Mouse (Mus musculus) CH12.LX (cell line): ENCODE results near the gene Catsperg2. TPM values are rescaled to one million over a fixed set of nuclear protein-coding genes. Genes with fewer than 3 reads are reported as not detected.
"Not testable (repeated sequence)": the region's sequence is repeated elsewhere in the genome, so short reads cannot be mapped to it uniquely, and the experiment has no call there.

Experiments used
- DNase-seq: peaks from one replicate; pipeline ENCODE4 v3.0.0-alpha.2; 2013; ENCODE audit errors: extremely low read depth
- H3K27ac ChIP-seq: 2 replicates; pipeline ENCODE4 v1.5.1; 2012; ENCODE audit warnings: low read depth, mild to moderate bottlenecking, control low read depth, moderate library complexity; ENCODE audit not compliant: insufficient read depth
- H3K27me3 ChIP-seq: replicated peaks from 2 replicates; pipeline ENCODE3; 2012; ENCODE audit warnings: inconsistent platforms
- H3K36me3 ChIP-seq, 2 experiments: replicated peaks in 1 of 2; 2 replicates each; pipeline versions ENCODE3 to v1.6.1; 2012; ENCODE audit warnings: inconsistent platforms in 1 of 2, low read length in 1 of 2, mild to moderate bottlenecking in 1 of 2, mixed read lengths in 1 of 2, moderate library complexity in 1 of 2; ENCODE audit not compliant: control insufficient read depth in 1 of 2, insufficient read depth in 1 of 2
- H3K4me1 ChIP-seq, 2 experiments: 2 replicates each; pipeline ENCODE4 v1.6.1; 2012; ENCODE audit warnings: inconsistent platforms in 1 of 2, moderate library complexity in 1 of 2; ENCODE audit not compliant: insufficient read depth in 2 of 2, control insufficient read depth in 1 of 2
- H3K4me2 ChIP-seq: 2 replicates; pipeline ENCODE4 v1.6.1; 2012; ENCODE audit warnings: low read depth, mild to moderate bottlenecking, control low read depth; ENCODE audit not compliant: poor library complexity, insufficient read depth, severe bottlenecking
- H3K4me3 ChIP-seq, 3 experiments: fragments of 150-350 bp in 1 of 3; sonication (generic) in 1 of 3; replicated peaks in 1 of 3; 2 replicates each; pipeline versions ENCODE3 to v1.5.1; 2011 to 2012; ENCODE audit warnings: low read depth in 2 of 3, low read length in 2 of 3, mild to moderate bottlenecking in 2 of 3, moderate library complexity in 2 of 3, control low read depth in 1 of 3, improper control_type of control experiment in 1 of 3, inconsistent platforms in 1 of 3, mixed read lengths in 1 of 3; ENCODE audit not compliant: poor library complexity in 1 of 3
- H3K79me2 ChIP-seq: replicated peaks from 2 replicates; pipeline ENCODE4 v1.6.1; 2012; ENCODE audit warnings: mild to moderate bottlenecking, moderate library complexity; ENCODE audit not compliant: control insufficient read depth, poor library complexity, insufficient read depth, severe bottlenecking; ENCODE audit errors: extremely low read depth
- H3K9ac ChIP-seq: 2 replicates; pipeline ENCODE4 v1.6.1; 2012; ENCODE audit warnings: low read depth, mild to moderate bottlenecking, control low read depth, moderate library complexity; ENCODE audit not compliant: insufficient read depth
- H3K9me3 ChIP-seq: replicated peaks from 2 replicates; pipeline ENCODE3; 2012; ENCODE audit warnings: low read length, inconsistent platforms, mixed read lengths
- BHLHE40 ChIP-seq: IDR thresholded peaks from 2 replicates; pipeline ENCODE4 v1.6.1; 2011; ENCODE audit warnings: mild to moderate bottlenecking, low read depth, low read length, improper control_type of control experiment
- CTCF ChIP-seq, 2 experiments: IDR thresholded peaks in 1 of 2; conservative IDR thresholded peaks in 1 of 2; 2 replicates each; pipeline ENCODE4 v1.5.1; 2011 to 2012; ENCODE audit warnings: low read depth in 2 of 2, low read length in 2 of 2, improper control_type of control experiment in 1 of 2, inconsistent platforms in 1 of 2, mild to moderate bottlenecking in 1 of 2, moderate library complexity in 1 of 2
- E2F4 ChIP-seq: IDR thresholded peaks from 2 replicates; pipeline ENCODE4 v1.6.1; 2011; ENCODE audit warnings: low read depth, low read length, improper control_type of control experiment; ENCODE audit not compliant: insufficient replicate concordance
- ELF1 ChIP-seq: IDR thresholded peaks from 2 replicates; pipeline ENCODE4 v1.6.1; 2014; ENCODE audit warnings: low read depth, mild to moderate bottlenecking, inconsistent platforms, low read length, improper control_type of control experiment
- EP300 ChIP-seq: IDR thresholded peaks from 2 replicates; pipeline ENCODE4 v1.6.1; 2011; ENCODE audit warnings: low read length, improper control_type of control experiment
- JUND ChIP-seq: conservative IDR thresholded peaks from 2 replicates; pipeline ENCODE4 v1.6.1; 2011; ENCODE audit warnings: low read depth, low read length, improper control_type of control experiment
- KAT2A ChIP-seq: IDR thresholded peaks from 2 replicates; pipeline ENCODE4 v1.6.1; 2012; ENCODE audit warnings: low read length, improper control_type of control experiment, inconsistent platforms; ENCODE audit not compliant: insufficient replicate concordance
- MAFK ChIP-seq: IDR thresholded peaks from 2 replicates; pipeline ENCODE4 v1.6.1; 2011; ENCODE audit warnings: low read length, improper control_type of control experiment; ENCODE audit not compliant: insufficient replicate concordance
- MAZ ChIP-seq: IDR thresholded peaks from 2 replicates; pipeline ENCODE4 v1.6.1; 2012; ENCODE audit warnings: low read depth, mild to moderate bottlenecking, inconsistent platforms, low read length, improper control_type of control experiment, moderate library complexity
- MYC ChIP-seq: IDR thresholded peaks from 2 replicates; pipeline ENCODE4 v1.6.1; 2011; ENCODE audit warnings: low read depth, mild to moderate bottlenecking, improper control_type of control experiment, low read length
- NRF1 ChIP-seq: IDR thresholded peaks from 2 replicates; pipeline ENCODE4 v1.6.1; 2014; ENCODE audit warnings: low read depth, mild to moderate bottlenecking, inconsistent platforms, low read length, improper control_type of control experiment, moderate library complexity
- PAX5 ChIP-seq: IDR thresholded peaks from 2 replicates; pipeline ENCODE4 v1.6.1; 2012; ENCODE audit warnings: low read length, inconsistent platforms, mixed read lengths
- POLR2AphosphoS2 ChIP-seq: IDR thresholded peaks from 2 replicates; pipeline ENCODE4 v1.6.1; 2011; ENCODE audit warnings: low read depth, low read length, improper control_type of control experiment
- SIN3A ChIP-seq: IDR thresholded peaks from 2 replicates; pipeline ENCODE4 v1.6.1; 2012; ENCODE audit warnings: low read length, improper control_type of control experiment, inconsistent platforms
- UBTF ChIP-seq: IDR thresholded peaks from 2 replicates; pipeline ENCODE4 v1.6.1; 2012; ENCODE audit warnings: low read depth, mild to moderate bottlenecking, inconsistent platforms, low read length, improper control_type of control experiment, moderate library complexity
- ZC3H11A ChIP-seq: IDR thresholded peaks from 2 replicates; pipeline ENCODE4 v1.6.1; 2012; ENCODE audit warnings: low read depth, mild to moderate bottlenecking, inconsistent platforms, low read length, improper control_type of control experiment
- ZMIZ1 ChIP-seq: IDR thresholded peaks from 2 replicates; pipeline ENCODE4 v1.6.1; 2012; ENCODE audit warnings: low read depth, mild to moderate bottlenecking, inconsistent platforms, low read length, improper control_type of control experiment
- dilution Hi-C: fragments of 300-500 bp; cut with MboI; formaldehyde crosslinking; loops from 2 replicates; pipeline ENCODE4 v1.14.3; 2020; ENCODE audit warnings: low sequenced_read_pairs; ENCODE audit not compliant: extremely low pct_unique_long_range_greater_than_20kb, extremely low pct_ligation_motif_present
- in situ Hi-C: fragments of 300-500 bp; cut with MboI; formaldehyde crosslinking; loops from 3 replicates; pipeline ENCODE4 v1.14.3; 2019; ENCODE audit warnings: low sequenced_read_pairs, low pct_ligation_motif_present, low pct_unique_long_range_greater_than_20kb, mixed read lengths
- polyA plus RNA-seq: library from polyadenylated mRNA; unstranded; fragments of >175 nt; gene quantifications from 2 replicates; pipeline ENCODE4 v1.2.1, GENCODE M21; 2012; ENCODE audit warnings: low read depth; ENCODE audit not compliant: insufficient read length
- total RNA-seq, 2 experiments: library from RNA; depleted of rRNA; stranded (reverse); fragments of 300-350 nt in 1 of 2; fragments of >200 nt in 1 of 2; gene quantifications; 2 replicates each; pipeline ENCODE4 v1.2.3; 2012 to 2014

Gene Catsperg2
- 0.04 TPM in 1 of 2 replicates, not detected in the other for total RNA-seq (2012; rRNA removed)
- not detected in 2 replicates for total RNA-seq (2014; rRNA removed)
- polyA plus RNA-seq: not detected in 2 replicates

GRCm38 (mm10) chr7:29726860-29727259 lies at the start of gene Catsperg2:
Catsperg2 (minus strand) TSS chr7:29727032.
- H3K4me3 ChIP-seq, H3K27ac ChIP-seq, dilution Hi-C loops, H3K9me3 ChIP-seq, H3K79me2 ChIP-seq, H3K27me3 ChIP-seq, H3K4me1 ChIP-seq, H3K36me3 ChIP-seq, H3K9ac ChIP-seq, DNase-seq, H3K4me2 ChIP-seq: not testable (repeated sequence)
- in situ Hi-C loops: loop anchor here (5.0 kb wide), 1 partner anchor 40 kb away; the partner anchor contains the start of gene Zfp84

- no peaks in the 10 kb centered on the region for H3K27me3 ChIP-seq
- no peak overlapping the region for H3K4me2 ChIP-seq
- H3K4me3 ChIP-seq: no peak overlapping the region
- TF ChIP-seq EP300 (no peak), UBTF (no peak), JUND (no peak), E2F4 (no peak), ZC3H11A (no peak), NRF1 (no peak), MAFK (no peak), POLR2AphosphoS2 (no peak), BHLHE40 (no peak), KAT2A (no peak), PAX5 (no peak), MYC (no peak), ZMIZ1 (no peak), MAZ (no peak), SIN3A (no peak), CTCF (conservative IDR thresholded peaks at IDR 0.05 in 1 of 2, IDR thresholded peaks at IDR 0.05 in 1 of 2; ENCODE audit: low read depth in 2 of 2, low read length in 2 of 2) (no peak), ELF1 (no peak)
- dilution Hi-C loops (no loop called here), in situ Hi-C loops (no loop called here)
- peaks cover 62 to 77% of the 10 kb centered on the region in 2 experiments for H3K36me3 ChIP-seq
- H3K79me2 ChIP-seq: no peaks in the 10 kb centered on the region
- peaks cover 16% of the 10 kb centered on the region for H3K9me3 ChIP-seq
- peaks cover 0 to 31% of the 10 kb centered on the region in 2 experiments; a peak in 2 of 4 replicates for H3K4me1 ChIP-seq
- no peak overlapping the region for H3K9ac ChIP-seq
- no peak for DNase-seq
- H3K27ac ChIP-seq: no peak overlapping the region
Measured at GRCm38 (mm10) chr7:29776568-29776967, 49.7 kb upstream of the Catsperg2 start.
